Mouse (Mus musculus) hindbrain, embryonic 16.5 days (tissue): ENCODE results near the gene Ap5b1. TPM values are rescaled to one million over a fixed set of nuclear protein-coding genes. Genes with fewer than 3 reads are reported as not detected.
A peak's percentile ranks its signal among the peaks of the same experiment; 100 is the strongest.

Source experiments
- ATAC-seq: fragments of 200-750 bp; cut with Nextera tagmentation; 2 replicates; pipeline ENCODE4 v1.8.0; 2017; ENCODE audit warnings: moderate TSS enrichment, moderate library complexity
- H3K27ac ChIP-seq: fragments of 300-500 bp; sonication (generic); 2 replicates; pipeline ENCODE4 v1.5.1; 2014; ENCODE audit warnings: low read depth, mild to moderate bottlenecking, control low read depth, low read length, moderate library complexity
- H3K27me3 ChIP-seq: fragments of 300-500 bp; sonication (generic); replicated peaks from 2 replicates; pipeline ENCODE4 v1.6.1; 2014; ENCODE audit warnings: low read length; ENCODE audit not compliant: control insufficient read depth, insufficient read depth
- H3K36me3 ChIP-seq: fragments of 300-500 bp; sonication (generic); 2 replicates; pipeline ENCODE4 v1.6.1; 2014; ENCODE audit warnings: mild to moderate bottlenecking, low read length, moderate library complexity, mixed read lengths; ENCODE audit not compliant: control insufficient read depth, insufficient read depth
- H3K4me1 ChIP-seq: fragments of 300-500 bp; sonication (generic); 2 replicates; pipeline ENCODE4 v1.6.1; 2014; ENCODE audit warnings: low read depth, low read length; ENCODE audit not compliant: control insufficient read depth, insufficient read depth
- H3K4me2 ChIP-seq: fragments of 300-500 bp; sonication (generic); 2 replicates; pipeline ENCODE4 v1.6.1; 2014; ENCODE audit warnings: mild to moderate bottlenecking, low read length, control low read depth, moderate library complexity
- H3K4me3 ChIP-seq: fragments of 300-500 bp; sonication (generic); 2 replicates; pipeline ENCODE4 v1.5.1; 2014; ENCODE audit warnings: mild to moderate bottlenecking, low read length, control low read depth, moderate library complexity
- H3K9ac ChIP-seq: fragments of 300-500 bp; sonication (generic); 2 replicates; pipeline ENCODE4 v1.6.1; 2014; ENCODE audit warnings: low read depth, mild to moderate bottlenecking, control low read depth, low read length, moderate library complexity
- H3K9me3 ChIP-seq: fragments of 300-500 bp; sonication (generic); 2 replicates; pipeline ENCODE4 v1.6.1; 2014; ENCODE audit warnings: mild to moderate bottlenecking, low read length, moderate library complexity; ENCODE audit not compliant: control insufficient read depth
- WGBS: fragments of 180-500 bp; shearing (Covaris S2); extraction: QIAGEN DNeasy Blood & Tissue Kit; methylation state at CpG from one replicate; pipeline ENCODE4 v1.1.7; 2014; 5-methylcytosine and 5-hydroxymethylcytosine counted together
- polyA plus RNA-seq: library from polyadenylated mRNA; unstranded; fragments of >200 nt; fragmentation: Nextera tagmentation; extraction: Ambion mirVana; gene quantifications from 2 replicates; pipeline ENCODE4 v1.2.1, GENCODE M21; 2015

The Ap5b1 gene
- polyA plus RNA-seq, 1 experiment from 2014 or later, result 3.4 TPM

GRCm38 (mm10) chr19:5572331-5573125, 4.7 kb downstream of the Ap5b1 start:
- Histone ChIP-seq H3K9me3 (no peaks in the 10 kb centered on the region), H3K4me3 (no peak overlapping the region), H3K4me2 (no peak overlapping the region), H3K9ac (no peak overlapping the region), H3K4me1 (peaks cover 9% of the 10 kb centered on the region), H3K27ac (no peak overlapping the region), H3K27me3 (no peaks in the 10 kb centered on the region), H3K36me3 (peaks cover 3% of the 10 kb centered on the region; the same call in 1 of the 2 replicates)
- ATAC-seq, result no peak
- WGBS, result 86% methylated on average over 19 of the region's 19 CpGs

GRCm38 (mm10) chr19:5575336-5575735, 7.5 kb downstream of the Ap5b1 start:
- no peak overlapping the region for H3K4me3 ChIP-seq
- 100% methylated on average over 1 of the region's 1 CpGs for WGBS
- ATAC-seq, result no peak
- no peak overlapping the region for H3K9ac ChIP-seq
- H3K27me3 ChIP-seq, result no peaks in the 10 kb centered on the region
- no peak overlapping the region for H3K4me2 ChIP-seq
- peaks cover 1% of the 10 kb centered on the region; the same call in 1 of the 2 replicates for H3K36me3 ChIP-seq
- H3K9me3 ChIP-seq, result no peaks in the 10 kb centered on the region
- no peaks in the 10 kb centered on the region for H3K4me1 ChIP-seq
- H3K27ac ChIP-seq, result no peak overlapping the region

- no peak overlapping the region for H3K9ac ChIP-seq
- no peak for ATAC-seq
- H3K27me3 ChIP-seq, result no peaks in the 10 kb centered on the region
- 70% methylated on average over 4 of the region's 4 CpGs for WGBS
- no peak overlapping the region for H3K4me3 ChIP-seq
- no peaks in the 10 kb centered on the region for H3K4me1 ChIP-seq
- H3K27ac ChIP-seq, result no peak overlapping the region
- no peaks in the 10 kb centered on the region for H3K9me3 ChIP-seq
- no peak overlapping the region for H3K4me2 ChIP-seq
- H3K36me3 ChIP-seq, result no peaks in the 10 kb centered on the region
These were observed 12.1 kb downstream of the Ap5b1 start for GRCm38 (mm10) chr19:5579971-5580370.

DNA sequence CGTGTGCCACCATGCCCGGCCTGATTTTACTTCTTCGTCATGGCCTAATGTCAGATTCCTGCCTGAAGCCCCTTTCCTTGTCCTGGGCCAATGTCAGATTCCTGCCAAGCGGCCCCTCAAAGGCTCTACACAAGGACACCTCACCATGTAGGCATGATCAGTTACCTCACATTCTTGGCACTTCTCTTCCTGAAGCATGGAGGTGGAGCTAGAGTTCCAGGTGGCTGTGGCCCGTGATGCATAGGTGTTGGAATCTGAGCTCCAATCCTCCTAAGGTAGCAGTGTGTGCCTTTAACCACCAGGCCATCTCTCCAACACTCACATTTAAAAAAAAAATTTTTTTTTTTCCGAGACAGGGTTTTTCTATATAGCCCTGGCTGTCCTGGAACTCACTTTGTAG, 13.0 kb downstream of the Ap5b1 start:
- no peaks in the 10 kb centered on the region for H3K9me3 ChIP-seq
- no peak for ATAC-seq
- 93% methylated on average over 6 of the region's 6 CpGs for WGBS
- no peaks in the 10 kb centered on the region for H3K36me3 ChIP-seq
- no peak overlapping the region for H3K4me3 ChIP-seq
- H3K4me1 ChIP-seq, result no peaks in the 10 kb centered on the region
- no peaks in the 10 kb centered on the region for H3K27me3 ChIP-seq
- no peak overlapping the region for H3K9ac ChIP-seq
- no peak overlapping the region for H3K27ac ChIP-seq
- H3K4me2 ChIP-seq, result no peak overlapping the region

DNA sequence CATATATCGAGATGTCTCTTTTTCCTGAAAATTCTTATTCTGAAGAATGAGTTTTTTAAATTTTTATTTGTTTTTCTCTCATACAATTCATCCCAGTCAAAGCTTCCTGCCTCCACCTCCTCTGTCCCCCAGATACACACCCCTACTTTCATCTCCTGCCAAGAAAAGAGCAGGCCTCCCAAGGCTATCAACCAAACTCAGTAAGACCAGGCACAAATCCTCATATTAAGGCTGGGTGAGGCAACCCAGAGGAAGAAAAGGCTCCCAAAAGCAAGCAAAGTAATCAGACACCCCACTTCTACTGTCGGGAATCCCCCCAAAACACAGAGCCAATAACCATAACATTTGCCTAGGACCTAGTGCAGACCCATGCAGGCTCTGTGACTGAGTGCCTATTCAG, 14.2 kb downstream of the Ap5b1 start:
- H3K4me3 ChIP-seq, result no peak overlapping the region
- no peak overlapping the region for H3K9ac ChIP-seq
- H3K27me3 ChIP-seq, result no peaks in the 10 kb centered on the region
- WGBS, result 80% methylated on average over 2 of the region's 2 CpGs
- no peak overlapping the region for H3K27ac ChIP-seq
- H3K9me3 ChIP-seq, result no peaks in the 10 kb centered on the region
- no peaks in the 10 kb centered on the region for H3K36me3 ChIP-seq
- ATAC-seq, result no peak
- H3K4me1 ChIP-seq, result no peaks in the 10 kb centered on the region
- H3K4me2 ChIP-seq, result no peak overlapping the region

DNA sequence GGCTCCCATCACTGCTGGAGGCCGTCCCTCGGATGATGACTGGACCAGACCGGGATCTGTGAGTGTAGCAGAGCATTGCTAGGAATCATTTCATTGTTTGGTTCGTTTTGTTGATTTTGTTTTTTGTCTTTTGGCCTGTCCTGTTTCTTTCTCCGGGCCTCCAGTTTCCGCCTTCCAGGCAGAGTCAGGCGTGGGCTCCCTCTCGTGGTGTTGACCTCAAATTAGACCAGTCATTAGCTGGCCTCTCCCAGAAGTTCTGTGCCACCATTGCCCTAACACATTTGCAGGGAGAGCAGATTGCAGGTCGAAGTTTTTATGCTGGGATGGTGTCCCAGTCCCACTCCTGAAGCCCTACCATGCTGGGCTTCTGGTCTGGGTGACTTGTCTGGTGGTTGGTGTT, 21.3 kb downstream of the Ap5b1 start:
- no peak for ATAC-seq
- Histone ChIP-seq H3K27ac (no peak overlapping the region), H3K4me1 (no peaks in the 10 kb centered on the region), H3K27me3 (no peaks in the 10 kb centered on the region), H3K36me3 (no peaks in the 10 kb centered on the region), H3K4me2 (no peak overlapping the region), H3K4me3 (no peak overlapping the region), H3K9ac (no peak overlapping the region), H3K9me3 (no peaks in the 10 kb centered on the region)
- 77% methylated on average over 9 of the region's 9 CpGs for WGBS

GRCm38 (mm10) chr19:5591888-5592287, 24.1 kb downstream of the Ap5b1 start:
- ATAC-seq, result no peak
- Histone ChIP-seq H3K4me2 (no peak overlapping the region), H3K9ac (no peak overlapping the region), H3K9me3 (no peaks in the 10 kb centered on the region), H3K4me1 (no peaks in the 10 kb centered on the region), H3K36me3 (no peaks in the 10 kb centered on the region), H3K27ac (no peak overlapping the region), H3K4me3 (no peak overlapping the region), H3K27me3 (no peaks in the 10 kb centered on the region)
- WGBS, result 88% methylated on average over 6 of the region's 6 CpGs

DNA sequence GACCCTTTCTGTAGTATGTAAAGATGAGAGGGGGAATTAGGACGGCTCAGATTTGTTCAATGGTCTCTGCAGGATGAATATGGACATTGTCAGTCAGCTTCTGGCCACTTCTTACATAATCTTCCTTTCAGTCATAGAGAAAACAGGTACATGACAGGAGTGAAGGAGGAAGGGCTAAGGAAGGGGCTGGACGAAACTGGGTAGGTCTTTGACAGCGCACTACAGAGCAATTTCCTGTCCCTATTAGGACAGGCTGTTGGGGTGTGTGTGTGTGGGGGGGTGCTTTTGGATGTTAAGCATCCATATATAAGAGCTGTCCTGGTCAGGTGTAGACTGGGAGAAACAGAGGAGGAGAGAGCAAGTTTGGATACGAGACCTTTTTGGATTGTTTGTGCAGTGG, 31.4 kb downstream of the Ap5b1 start:
- Histone ChIP-seq H3K9ac (no peak overlapping the region), H3K4me2 (no peak overlapping the region), H3K9me3 (no peaks in the 10 kb centered on the region), H3K4me3 (no peak overlapping the region), H3K4me1 (peaks cover 11% of the 10 kb centered on the region), H3K36me3 (peaks cover 10% of the 10 kb centered on the region), H3K27ac (no peak overlapping the region), H3K27me3 (no peaks in the 10 kb centered on the region)
- no peak for ATAC-seq
- WGBS, result 81% methylated on average over 4 of the region's 4 CpGs

- Histone ChIP-seq H3K9me3 (no peaks in the 10 kb centered on the region), H3K4me3 (peak within 1 kb of the TSS; percentile 73), H3K9ac (peak within 1 kb of the TSS; percentile 89), H3K4me2 (peak within 1 kb of the TSS; percentile 80), H3K27me3 (no peaks in the 10 kb centered on the region), H3K36me3 (peaks cover 35% of the 10 kb centered on the region), H3K4me1 (peaks cover 11% of the 10 kb centered on the region), H3K27ac (peak within 1 kb of the TSS; percentile 84)
- WGBS, result under 1% methylated on average over 63 of the region's 64 CpGs
- ATAC-seq, result peak; percentile 95
These were observed 34.1 kb downstream of the Ap5b1 start, which contains the start of gene Rnaseh2c for GRCm38 (mm10) chr19:5601752-5602541. TSS of gene Rnaseh2c (plus strand) at chr19:5601873.
